Mouse (Mus musculus) liver, embryonic 14.5 days (tissue): Measurements from ENCODE around the gene Slc37a1.

ENCODE experiments used
- CTCF ChIP-seq: IDR thresholded peaks from 2 replicates; pipeline ENCODE4 v1.5.1; 2016; ENCODE audit warnings: antibody characterized with exemption, low read depth, control low read depth
- EP300 ChIP-seq: IDR thresholded peaks from 2 replicates; pipeline ENCODE4 v1.6.1; 2016; ENCODE audit warnings: antibody characterized with exemption, low read depth

- TF ChIP-seq CTCF, result no peak
- no peak for TF ChIP-seq EP300
Observed at GRCm38 (mm10) chr17:31241156-31241555, 45.4 kb upstream of the Slc37a1 start.
